Mouse (Mus musculus) lung, adult 2 months (tissue): Measurements from ENCODE around the gene Mapkbp1.

Experiments
- CTCF ChIP-seq: fragments of 200-500 bp; IDR thresholded peaks from 2 replicates; pipeline ENCODE4 v1.5.1; 2011; ENCODE audit warnings: mild to moderate bottlenecking, low read length, control low read depth; ENCODE audit not compliant: insufficient read depth
- POLR2A ChIP-seq: fragments of 200-500 bp; IDR thresholded peaks from 2 replicates; pipeline ENCODE4 v1.6.1; 2011; ENCODE audit warnings: low read depth, mild to moderate bottlenecking, control low read depth, low read length, borderline replicate concordance; ENCODE audit errors: extremely low read depth

DNA sequence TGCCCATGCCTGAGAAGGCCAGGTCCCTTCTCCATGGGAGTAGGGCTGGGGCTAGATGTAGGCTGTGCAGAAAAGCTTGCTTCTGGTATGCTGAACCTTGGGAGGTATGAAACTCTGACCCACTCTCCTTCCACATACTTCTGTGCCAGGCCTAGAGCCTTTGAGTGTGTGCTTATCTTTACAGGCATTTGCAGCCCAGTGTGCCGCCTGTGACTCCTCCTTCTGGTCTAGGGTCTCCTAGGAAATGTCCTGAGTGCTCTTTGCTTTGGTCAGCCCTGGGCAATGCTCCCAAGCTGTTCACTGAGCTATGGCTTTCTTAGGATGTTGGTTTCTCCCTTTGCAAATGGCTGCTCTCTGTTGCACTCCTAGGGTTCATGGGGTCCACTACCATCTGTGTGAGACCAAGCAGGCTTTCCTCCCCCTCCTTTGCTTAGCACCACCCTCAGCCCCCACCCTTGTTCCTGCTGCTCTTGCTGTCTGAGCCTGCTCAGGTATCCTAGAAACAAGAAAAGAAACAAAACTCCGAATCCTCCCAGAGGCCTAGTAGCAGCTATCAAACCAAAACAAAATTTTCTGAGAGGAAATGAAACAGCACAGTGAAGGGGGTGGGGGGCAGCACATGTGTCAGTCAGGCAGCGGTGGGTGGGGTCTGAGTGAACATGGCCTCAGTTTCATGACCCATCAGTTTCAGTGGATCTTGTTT is 28.5 kb downstream of the Mapkbp1 start:
- TF ChIP-seq CTCF = no peak
- no peak for TF ChIP-seq POLR2A
